Mouse (Mus musculus): ENCODE measurements around the gene Acvr1. TPM values are rescaled to one million over a fixed set of nuclear protein-coding genes. Genes with fewer than 3 reads are reported as not detected.
A peak's percentile ranks its signal among the peaks of the same experiment; 100 is the strongest.

Acvr1 gene
- polyA plus RNA-seq, 1 experiment: 31.6 TPM

GRCm38 (mm10) chr2:58484284-58484965 is 82.5 kb downstream of the Acvr1 start:
- peak in 1 of 2 experiments; percentile 41 for DNase-seq (ENCODE audit: extremely low spot score in 1 of 2, low spot score in 1 of 2)

- DNase-seq (ENCODE audit: extremely low spot score in 1 of 2, low spot score in 1 of 2): peak in 1 of 2 experiments; percentile 36
Measured at GRCm38 (mm10) chr2:58481450-58482100, 85.4 kb downstream of the Acvr1 start.

GRCm38 (mm10) chr2:58480764-58481163 is 86.2 kb downstream of the Acvr1 start:
- DNase-seq (ENCODE audit: extremely low spot score in 1 of 2, low spot score in 1 of 2): peak in 1 of 2 experiments; percentile 37

- no peak for DNase-seq (ENCODE audit: extremely low spot score in 1 of 2, low spot score in 1 of 2)
Measured at GRCm38 (mm10) chr2:58479536-58479935, 87.4 kb downstream of the Acvr1 start.

- no peak for DNase-seq (ENCODE audit: extremely low spot score in 1 of 2, low spot score in 1 of 2)
Measured at GRCm38 (mm10) chr2:58478144-58478543, 88.8 kb downstream of the Acvr1 start.

GRCm38 (mm10) chr2:58476956-58477715 is 89.8 kb downstream of the Acvr1 start:
- DNase-seq (ENCODE audit: extremely low spot score in 1 of 2, low spot score in 1 of 2): peak; percentile 67 to 96

- DNase-seq (ENCODE audit: extremely low spot score in 1 of 2, low spot score in 1 of 2): no peak
Measured at GRCm38 (mm10) chr2:58475578-58475977, 91.4 kb downstream of the Acvr1 start.

GRCm38 (mm10) chr2:58470290-58470689 is 96.7 kb downstream of the Acvr1 start:
- DNase-seq (ENCODE audit: extremely low spot score in 1 of 2, low spot score in 1 of 2): no peak

- DNase-seq (ENCODE audit: extremely low spot score in 1 of 2, low spot score in 1 of 2): no peak
Measured at GRCm38 (mm10) chr2:58469816-58470215, 97.1 kb downstream of the Acvr1 start, which contains the start of gene Gm17409. Gene Gm17409, plus strand, starts transcription at chr2:58470116.

- DNase-seq (ENCODE audit: extremely low spot score in 1 of 2, low spot score in 1 of 2): peak in 1 of 2 experiments; percentile 83
Measured at GRCm38 (mm10) chr2:58458820-58459371, 108.1 kb downstream of the Acvr1 start.

- no peak for DNase-seq (ENCODE audit: extremely low spot score in 1 of 2, low spot score in 1 of 2)
Measured at GRCm38 (mm10) chr2:58457488-58457865, 109.5 kb downstream of the Acvr1 start.

- no peak for DNase-seq (ENCODE audit: extremely low spot score in 1 of 2, low spot score in 1 of 2)
Measured at GRCm38 (mm10) chr2:58456843-58457487, 110.0 kb downstream of the Acvr1 start.

- DNase-seq (ENCODE audit: extremely low spot score in 1 of 2, low spot score in 1 of 2): no peak
Measured at GRCm38 (mm10) chr2:58454095-58454865, 112.7 kb downstream of the Acvr1 start.

GRCm38 (mm10) chr2:58447001-58447400 is 120.0 kb downstream of the Acvr1 start:
- no peak for DNase-seq (ENCODE audit: extremely low spot score in 1 of 2, low spot score in 1 of 2)

- DNase-seq (ENCODE audit: extremely low spot score in 1 of 2, low spot score in 1 of 2): no peak
Measured at GRCm38 (mm10) chr2:58443163-58443562, 123.8 kb downstream of the Acvr1 start.

GRCm38 (mm10) chr2:58436911-58437310 is 130.0 kb downstream of the Acvr1 start:
- DNase-seq (ENCODE audit: extremely low spot score in 1 of 2, low spot score in 1 of 2): no peak

- DNase-seq (ENCODE audit: extremely low spot score in 1 of 2, low spot score in 1 of 2): no peak
Measured at GRCm38 (mm10) chr2:58435507-58435906, 131.4 kb downstream of the Acvr1 start.

- no peak for DNase-seq (ENCODE audit: extremely low spot score in 1 of 2, low spot score in 1 of 2)
Measured at GRCm38 (mm10) chr2:58434438-58434837, 132.5 kb downstream of the Acvr1 start.

GRCm38 (mm10) chr2:58433317-58433716 is 133.6 kb downstream of the Acvr1 start:
- no peak for DNase-seq (ENCODE audit: extremely low spot score in 1 of 2, low spot score in 1 of 2)

GRCm38 (mm10) chr2:58432211-58432610 is 134.7 kb downstream of the Acvr1 start:
- DNase-seq (ENCODE audit: extremely low spot score in 1 of 2, low spot score in 1 of 2): peak; percentile 78 to 86

Measured in frontal cortex, adult 2 months (tissue).